Mouse (Mus musculus) stomach, embryonic 14.5 days (tissue): Measurements from ENCODE around the gene Psmd9. TPM values are rescaled to one million over a fixed set of nuclear protein-coding genes. Genes with fewer than 3 reads are reported as not detected.

Experiments
- ATAC-seq: fragments of 200-750 bp; cut with Nextera tagmentation; 2 replicates; pipeline ENCODE4 v1.8.0; 2017; ENCODE audit warnings: low read depth, moderate TSS enrichment; ENCODE audit not compliant: insufficient number of reproducible peaks, insufficient read depth, low FRiP score
- H3K27ac ChIP-seq: fragments of 300-500 bp; sonication (generic); 2 replicates; pipeline ENCODE4 v1.5.1; 2014; ENCODE audit warnings: mild to moderate bottlenecking, low read length, moderate library complexity, mixed read lengths
- H3K27me3 ChIP-seq: fragments of 300-500 bp; sonication (generic); 2 replicates; pipeline ENCODE4 v1.6.1; 2014; ENCODE audit warnings: low read length, control low read depth, mixed read lengths; ENCODE audit not compliant: control insufficient read depth, insufficient read depth
- H3K36me3 ChIP-seq: fragments of 300-500 bp; sonication (generic); 2 replicates; pipeline ENCODE4 v1.6.1; 2014; ENCODE audit warnings: mild to moderate bottlenecking, control low read depth, low read length, moderate library complexity, mixed read lengths; ENCODE audit not compliant: control insufficient read depth, insufficient read depth
- H3K4me1 ChIP-seq: fragments of 300-500 bp; sonication (generic); 2 replicates; pipeline ENCODE4 v1.6.1; 2014; ENCODE audit warnings: low read length, control low read depth, mixed read lengths; ENCODE audit not compliant: control insufficient read depth, insufficient read depth
- H3K4me2 ChIP-seq: fragments of 300-500 bp; sonication (generic); replicated peaks from 2 replicates; pipeline ENCODE4 v1.6.1; 2014; ENCODE audit warnings: low read depth, low read length, control low read depth
- H3K4me3 ChIP-seq: fragments of 300-500 bp; sonication (generic); 2 replicates; pipeline ENCODE4 v1.5.1; 2014; ENCODE audit warnings: low read depth, low read length, control low read depth
- H3K9ac ChIP-seq: fragments of 300-500 bp; sonication (generic); replicated peaks from 2 replicates; pipeline ENCODE4 v1.6.1; 2014; ENCODE audit warnings: low read depth, mild to moderate bottlenecking, control low read depth, low read length, moderate library complexity, mixed read lengths
- H3K9me3 ChIP-seq: fragments of 300-500 bp; sonication (generic); 2 replicates; pipeline ENCODE4 v1.6.1; 2016; ENCODE audit warnings: low read depth, low read length, control low read depth; ENCODE audit not compliant: control insufficient read depth
- WGBS: fragments of 180-500 bp; shearing (Covaris S2); extraction: QIAGEN DNeasy Blood & Tissue Kit; methylation state at CpG from one replicate; pipeline ENCODE4 v1.1.7; 2014; 5-methylcytosine and 5-hydroxymethylcytosine counted together
- polyA plus RNA-seq: library from polyadenylated mRNA; unstranded; fragments of >200 nt; fragmentation: Nextera tagmentation; extraction: Ambion mirVana; gene quantifications from 2 replicates; pipeline ENCODE4 v1.2.1, GENCODE M21; 2014

Psmd9 gene
- polyA plus RNA-seq, 1 experiment from 2014 or later, result 82.3 TPM

GRCm38 (mm10) chr5:123135471-123136360 is 33.5 kb upstream of the Psmd9 start:
- Histone ChIP-seq H3K36me3 (peaks cover 3% of the 10 kb centered on the region; the same call in 1 of the 2 replicates), H3K4me3 (peak overlapping the region; percentile 84), H3K4me1 (peaks cover 60% of the 10 kb centered on the region), H3K9ac (peak overlapping the region; percentile 31), H3K9me3 (no peaks in the 10 kb centered on the region), H3K27me3 (no peaks in the 10 kb centered on the region), H3K4me2 (peak overlapping the region; percentile 100), H3K27ac (peak overlapping the region; percentile 100)
- peak; percentile 61 for ATAC-seq
- WGBS, result 3% methylated on average over 30 of the region's 30 CpGs

GRCm38 (mm10) chr5:123136361-123137043 is 32.7 kb upstream of the Psmd9 start:
- Histone ChIP-seq H3K27ac (peak overlapping the region; percentile 100), H3K9ac (peak overlapping the region; percentile 98), H3K36me3 (peaks cover 3% of the 10 kb centered on the region; the same call in 1 of the 2 replicates), H3K4me1 (peaks cover 60% of the 10 kb centered on the region), H3K4me2 (peak overlapping the region; percentile 100), H3K9me3 (no peaks in the 10 kb centered on the region), H3K4me3 (peak overlapping the region; percentile 84), H3K27me3 (no peaks in the 10 kb centered on the region)
- WGBS, result 1% methylated on average over 13 of the region's 13 CpGs
- peak; percentile 53 for ATAC-seq

GRCm38 (mm10) chr5:123137044-123137909 is 31.9 kb upstream of the Psmd9 start:
- peaks cover 55% of the 10 kb centered on the region for H3K4me1 ChIP-seq
- WGBS, result 4% methylated on average over 20 of the region's 20 CpGs
- ATAC-seq, result no peak

DNA sequence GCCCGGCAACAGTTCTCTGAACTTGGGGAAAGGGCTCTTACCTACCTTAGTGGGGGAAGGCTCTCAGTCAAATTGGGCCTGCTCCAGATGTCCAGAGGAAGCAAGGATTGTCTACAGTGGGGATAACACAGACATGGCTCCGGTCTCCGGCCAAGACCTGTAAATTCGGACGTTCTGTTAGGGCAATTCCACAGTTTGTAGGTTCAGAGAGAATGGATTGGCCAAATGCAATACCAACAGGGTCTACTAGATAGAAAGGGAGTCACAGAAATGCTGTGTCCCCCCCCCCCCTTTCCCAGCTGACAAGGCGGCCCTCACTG is 31.3 kb upstream of the Psmd9 start:
- peak overlapping the region; percentile 84 for H3K4me3 ChIP-seq
- H3K27ac ChIP-seq, result peak overlapping the region; percentile 100
- H3K9me3 ChIP-seq, result no peaks in the 10 kb centered on the region
- peak overlapping the region; percentile 100 for H3K4me2 ChIP-seq
- peaks cover 3% of the 10 kb centered on the region; the same call in 1 of the 2 replicates for H3K36me3 ChIP-seq
- 1% methylated on average over 5 of the region's 6 CpGs for WGBS
- peak overlapping the region; percentile 98 for H3K9ac ChIP-seq
- peaks cover 51% of the 10 kb centered on the region for H3K4me1 ChIP-seq
- no peak for ATAC-seq
- no peaks in the 10 kb centered on the region for H3K27me3 ChIP-seq

More at GRCm38 (mm10) chr5:123137044-123137909, 31.9 kb upstream of the Psmd9 start:
- peaks cover 3% of the 10 kb centered on the region; the same call in 1 of the 2 replicates for H3K36me3 ChIP-seq
- peak overlapping the region; percentile 84 for H3K4me3 ChIP-seq
- peak overlapping the region; percentile 100 for H3K27ac ChIP-seq
- H3K9ac ChIP-seq, result peak overlapping the region; percentile 98
- no peaks in the 10 kb centered on the region for H3K27me3 ChIP-seq
- peak overlapping the region; percentile 100 for H3K4me2 ChIP-seq
- H3K9me3 ChIP-seq, result no peaks in the 10 kb centered on the region

- H3K4me2 ChIP-seq, result peak overlapping the region; percentile 100
- H3K9ac ChIP-seq, result peak overlapping the region; percentile 98
- H3K36me3 ChIP-seq, result peaks cover 3% of the 10 kb centered on the region; the same call in 1 of the 2 replicates
- H3K4me3 ChIP-seq, result peak overlapping the region; percentile 84
- H3K4me1 ChIP-seq, result peaks cover 47% of the 10 kb centered on the region
- H3K9me3 ChIP-seq, result no peaks in the 10 kb centered on the region
- ATAC-seq, result peak; percentile 28
- 0% methylated on average over 39 of the region's 40 CpGs for WGBS
- H3K27me3 ChIP-seq, result no peaks in the 10 kb centered on the region
- H3K27ac ChIP-seq, result peak overlapping the region; percentile 100
Observed at GRCm38 (mm10) chr5:123138230-123138911, 30.8 kb upstream of the Psmd9 start.

GRCm38 (mm10) chr5:123138953-123139721 is 30.1 kb upstream of the Psmd9 start:
- H3K9ac ChIP-seq, result peak overlapping the region; percentile 98
- H3K27ac ChIP-seq, result peak overlapping the region; percentile 100
- no peaks in the 10 kb centered on the region for H3K9me3 ChIP-seq
- ATAC-seq, result no peak
- no peaks in the 10 kb centered on the region for H3K27me3 ChIP-seq
- under 1% methylated on average over 39 of the region's 39 CpGs for WGBS
- H3K4me2 ChIP-seq, result peak overlapping the region; percentile 100
- peaks cover 44% of the 10 kb centered on the region for H3K4me1 ChIP-seq
- peaks cover 3% of the 10 kb centered on the region; the same call in 1 of the 2 replicates for H3K36me3 ChIP-seq
- H3K4me3 ChIP-seq, result peak overlapping the region; percentile 84
